Mouse (Mus musculus) Patski (cell line): Measurements from ENCODE around the gene Klk4. TPM values are rescaled to one million over a fixed set of nuclear protein-coding genes. Genes with fewer than 3 reads are reported as not detected.

Source experiments
- ATAC-seq: fragments of 100-300 bp; one replicate; pipeline ENCODE4 v1.8.0; 2021
- CTCF ChIA-PET: fragments of 350-600 bp; sonication (Branson Sonifier 250); formaldehyde crosslinking; loops from one replicate; lab custom pipeline; 2022; ENCODE audit warnings: inconsistent platforms; lab: Charles Lee
- POLR2A ChIA-PET: fragments of 350-600 bp; sonication (Branson Sonifier 250); formaldehyde crosslinking; loops from one replicate; lab custom pipeline; 2022; ENCODE audit warnings: antibody characterized with exemption, inconsistent platforms; lab: Charles Lee
- DNase-seq: peaks from one replicate; pipeline ENCODE4 v3.0.0-alpha.2; 2011; ENCODE audit warnings: low read depth, low spot score
- H3K27me3 ChIP-seq: fragments of 371-371 bp; one replicate; pipeline ENCODE4 v1.5.1; 2021
- CTCF ChIP-seq: fragments of 100-300 bp; IDR thresholded peaks from one replicate; pipeline ENCODE4 v1.5.1; 2021
- in situ Hi-C: fragments of 300-500 bp; cut with MboI; formaldehyde crosslinking; loops from 3 replicates; pipeline ENCODE4 v1.11.1; 2018; ENCODE audit warnings: low pct_unique_long_range_greater_than_20kb, mixed read lengths
- polyA plus RNA-seq: library from polyadenylated mRNA; unstranded; gene quantifications from one replicate; pipeline ENCODE4 v1.2.3, GENCODE M21; 2021

Klk4 gene
- polyA plus RNA-seq = not detected

DNA sequence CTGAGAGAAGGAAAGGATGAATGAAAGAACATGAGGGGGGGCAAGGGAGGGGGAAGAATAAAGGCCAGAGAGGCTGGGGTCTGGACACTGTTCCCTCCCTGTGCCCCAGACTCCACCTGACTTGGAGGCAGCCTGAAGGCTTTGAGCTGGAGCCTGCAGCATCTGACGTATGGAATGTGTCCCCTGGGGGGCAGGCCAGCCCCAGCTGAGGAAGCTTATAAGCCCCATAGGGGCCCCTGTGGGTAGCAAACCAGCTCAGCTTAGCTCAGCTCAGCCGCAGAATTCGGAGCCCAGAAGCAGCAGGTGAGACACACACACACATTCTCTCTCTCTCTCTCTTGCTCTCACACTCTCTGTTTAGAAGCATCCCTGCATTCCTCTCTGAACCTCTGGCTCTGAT, at the start of gene Klk4:
TSS of gene Klk4 (plus strand) at position 249 of the 400 bp plus-strand sequence.
- no peak for ATAC-seq
- ChIA-PET POLR2A (no interaction called here), CTCF (no interaction called here)

DNA sequence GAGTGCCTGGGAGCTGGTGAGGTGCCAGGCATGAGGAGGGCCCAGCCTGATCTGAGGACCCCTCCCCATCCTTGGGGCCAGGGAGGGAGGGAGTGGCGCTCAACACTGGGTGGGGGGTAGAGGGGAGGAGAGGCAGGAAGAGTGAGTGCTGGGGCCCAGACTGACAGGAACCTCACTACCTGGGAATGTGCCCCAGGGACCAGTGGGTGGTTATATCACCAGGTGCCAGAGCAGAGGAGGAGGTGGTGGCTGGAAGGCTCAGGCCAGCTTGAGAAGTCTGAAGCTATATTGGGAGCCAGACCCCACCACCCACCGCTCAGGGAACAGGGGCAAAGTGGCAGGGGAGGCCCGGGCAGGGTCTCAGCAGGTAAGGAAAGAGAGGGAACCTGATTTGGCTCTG, 39.3 kb upstream of the Klk4 start, which contains the start of gene Klk5:
TSS of gene Klk5 (plus strand) at position 271 of the 400 bp plus-strand sequence.
- in situ Hi-C loops = no loop called here
- POLR2A ChIA-PET = no interaction called here
- DNase-seq (no peak), ATAC-seq (no peak)
- no peaks in the 10 kb centered on the region for H3K27me3 ChIP-seq
- no peak for TF ChIP-seq CTCF
- CTCF ChIA-PET = no interaction called here

More for the DNA sequence above, at the start of gene Klk4:
- no peak for DNase-seq
- in situ Hi-C loops = loop anchor here (25.0 kb wide), 1 partner anchor 456 kb away; no protein-coding TSS in a partner anchor
- no peak for TF ChIP-seq CTCF
- H3K27me3 ChIP-seq = no peaks in the 10 kb centered on the region

DNA sequence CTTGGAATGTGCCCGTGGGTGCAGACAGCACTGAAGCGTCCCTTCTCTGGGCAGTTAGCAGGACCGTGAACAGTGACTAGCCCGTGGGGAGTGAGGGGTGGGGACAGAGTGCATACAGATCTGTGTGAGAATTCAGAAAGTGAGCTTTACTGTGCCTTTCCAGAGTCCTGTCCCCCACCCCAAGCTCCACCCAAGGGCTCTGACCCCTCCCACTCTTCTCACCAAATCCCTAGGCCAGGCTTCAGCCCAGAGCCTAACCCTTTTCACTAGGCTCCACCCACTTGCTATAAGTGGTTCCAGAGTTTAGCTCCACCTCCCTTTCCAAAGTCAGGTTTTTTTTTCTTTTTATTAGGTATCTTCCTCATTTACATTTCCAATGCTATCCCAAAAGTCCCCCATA, 37.2 kb upstream of the Klk4 start:
- in situ Hi-C loops = no loop called here
- no peaks in the 10 kb centered on the region for H3K27me3 ChIP-seq
- no peak for TF ChIP-seq CTCF
- ChIA-PET POLR2A (no interaction called here), CTCF (no interaction called here)
- DNase-seq = no peak
- no peak for ATAC-seq

- POLR2A ChIA-PET = no interaction called here
These were observed 29.3 kb upstream of the Klk4 start for GRCm38 (mm10) chr7:43851616-43852015.

DNA sequence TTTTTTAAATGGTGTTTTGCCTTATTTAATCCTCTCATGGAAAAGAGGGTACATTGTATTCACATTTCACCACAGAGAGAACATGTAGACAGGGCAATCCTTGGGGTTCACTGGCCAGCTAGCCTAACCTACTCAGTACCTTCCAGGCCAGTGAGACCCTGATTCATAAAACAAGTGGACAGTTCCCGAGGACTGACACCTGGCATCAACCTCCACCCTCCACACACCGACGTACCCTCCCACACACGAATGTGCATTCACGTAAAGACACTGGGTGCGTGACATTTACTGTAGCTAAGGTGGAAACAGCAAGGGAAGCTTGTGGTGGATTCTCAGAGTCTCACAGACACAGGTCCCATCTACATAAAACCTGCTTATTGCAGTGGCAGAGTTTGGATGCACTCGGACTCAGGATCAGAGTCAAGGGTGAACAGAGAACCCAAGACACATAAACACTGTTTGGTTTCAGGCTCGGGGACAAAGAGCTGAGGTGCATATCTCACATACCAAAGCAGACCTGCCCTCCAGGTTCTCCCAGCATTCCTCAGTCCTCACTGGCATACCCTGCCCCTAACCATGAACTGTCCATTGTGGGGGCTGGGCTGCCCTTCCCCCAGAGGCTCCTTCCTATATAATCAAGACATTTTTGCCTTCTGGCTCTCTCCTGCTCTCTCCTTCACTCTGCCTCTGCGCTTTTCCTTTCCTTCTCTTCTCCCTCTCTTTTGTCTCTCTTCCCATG, 26.1 kb upstream of the Klk4 start:
- H3K27me3 ChIP-seq = no peaks in the 10 kb centered on the region
- no peak for TF ChIP-seq CTCF
- ChIA-PET CTCF (no interaction called here), POLR2A (no interaction called here)
- no peak for DNase-seq
- in situ Hi-C loops = no loop called here
- no peak for ATAC-seq

More at GRCm38 (mm10) chr7:43851616-43852015, 29.3 kb upstream of the Klk4 start:
- no peak for TF ChIP-seq CTCF
- no peaks in the 10 kb centered on the region for H3K27me3 ChIP-seq
- CTCF ChIA-PET = no interaction called here
- DNase-seq = no peak
- in situ Hi-C loops = no loop called here
- no peak for ATAC-seq

DNA sequence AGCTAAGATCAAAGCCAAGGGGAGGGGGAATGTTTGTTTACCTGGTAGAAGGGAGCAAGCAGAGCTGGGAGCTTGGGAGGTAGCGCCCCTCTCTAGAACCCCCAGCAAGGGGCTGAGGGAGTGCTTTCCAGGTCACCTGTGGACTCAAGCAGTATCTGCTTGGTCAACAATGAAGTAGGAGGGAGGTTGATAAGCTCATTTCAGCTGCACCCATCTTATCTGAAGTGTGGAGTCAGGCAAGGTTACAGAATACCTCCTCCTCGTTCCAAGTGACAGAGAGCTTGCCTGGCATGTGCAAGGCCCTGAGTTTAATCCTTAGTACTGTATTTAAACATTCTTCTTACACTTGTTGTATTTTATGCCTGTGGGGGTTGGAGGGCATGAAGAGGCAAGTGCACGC, 25.3 kb upstream of the Klk4 start:
- no peak for TF ChIP-seq CTCF
- no peak for DNase-seq
- H3K27me3 ChIP-seq = no peaks in the 10 kb centered on the region
- ChIA-PET POLR2A (no interaction called here), CTCF (no interaction called here)
- no peak for ATAC-seq
- in situ Hi-C loops = no loop called here

DNA sequence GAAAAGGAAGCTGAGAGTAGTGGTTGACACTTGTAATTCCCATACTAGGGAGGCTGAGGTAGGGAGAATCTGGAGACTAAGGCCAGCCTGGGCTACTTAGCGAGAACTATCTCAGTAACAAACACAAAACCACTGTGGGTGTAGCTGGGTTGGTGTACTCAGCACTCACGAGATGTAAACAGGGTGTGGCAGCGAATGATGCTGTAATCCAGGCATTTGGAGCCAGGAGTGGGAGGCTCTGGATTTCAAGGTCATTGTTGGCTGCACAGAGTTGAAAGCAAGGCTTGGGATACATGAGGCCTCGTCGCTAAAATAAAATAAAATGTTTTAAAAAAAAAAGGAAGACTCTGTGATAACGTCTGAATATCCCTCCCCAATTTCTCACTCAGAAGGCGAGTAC, 24.7 kb upstream of the Klk4 start:
- ATAC-seq (no peak), DNase-seq (no peak)
- ChIA-PET CTCF (no interaction called here), POLR2A (interaction anchor here (0.6 kb wide), 1 partner anchor 263 kb away, joined by 3 read pairs; no protein-coding TSS in a partner anchor)
- no peaks in the 10 kb centered on the region for H3K27me3 ChIP-seq
- TF ChIP-seq CTCF = no peak
- in situ Hi-C loops = no loop called here

DNA sequence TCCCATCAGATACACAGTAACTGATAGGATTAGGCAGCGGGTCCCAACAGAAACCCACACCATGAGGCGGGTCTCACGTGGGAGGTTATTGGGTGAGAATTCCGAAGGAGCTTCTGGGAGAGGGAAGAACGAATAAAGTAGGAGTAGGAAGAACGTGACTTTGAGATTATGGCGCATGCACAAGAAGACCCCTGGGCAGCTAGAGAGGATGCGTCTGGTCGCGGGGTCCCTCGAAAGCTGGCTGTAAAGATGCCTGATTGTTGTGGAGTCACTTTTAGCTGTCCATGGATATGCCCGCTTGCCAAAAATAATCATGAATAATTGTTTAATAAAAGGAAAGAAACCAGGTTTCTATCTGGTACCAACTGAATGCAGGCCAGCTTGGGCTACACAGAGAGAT, 23.5 kb upstream of the Klk4 start:
- POLR2A ChIA-PET = no interaction called here
- in situ Hi-C loops = no loop called here
- CTCF ChIA-PET = no interaction called here
- DNase-seq (no peak), ATAC-seq (no peak)
- no peaks in the 10 kb centered on the region for H3K27me3 ChIP-seq
- TF ChIP-seq CTCF = no peak

- no peaks in the 10 kb centered on the region for H3K27me3 ChIP-seq
- no peak for ATAC-seq
- in situ Hi-C loops = no loop called here
- no peak for TF ChIP-seq CTCF
- no peak for DNase-seq
- ChIA-PET CTCF (no interaction called here), POLR2A (no interaction called here)
These were observed 20.5 kb upstream of the Klk4 start for GRCm38 (mm10) chr7:43860411-43860810.

- peak; percentile 81 for TF ChIP-seq CTCF
- POLR2A ChIA-PET = no interaction called here
- DNase-seq (no peak), ATAC-seq (peak; percentile 78)
- H3K27me3 ChIP-seq = peaks cover 8% of the 10 kb centered on the region
- in situ Hi-C loops = no loop called here
- CTCF ChIA-PET = interaction anchor here (1.8 kb wide), 1 partner anchor 12 kb away, joined by 3 read pairs; no protein-coding TSS in a partner anchor
These were observed 7.7 kb upstream of the Klk4 start for GRCm38 (mm10) chr7:43873237-43873636.

DNA sequence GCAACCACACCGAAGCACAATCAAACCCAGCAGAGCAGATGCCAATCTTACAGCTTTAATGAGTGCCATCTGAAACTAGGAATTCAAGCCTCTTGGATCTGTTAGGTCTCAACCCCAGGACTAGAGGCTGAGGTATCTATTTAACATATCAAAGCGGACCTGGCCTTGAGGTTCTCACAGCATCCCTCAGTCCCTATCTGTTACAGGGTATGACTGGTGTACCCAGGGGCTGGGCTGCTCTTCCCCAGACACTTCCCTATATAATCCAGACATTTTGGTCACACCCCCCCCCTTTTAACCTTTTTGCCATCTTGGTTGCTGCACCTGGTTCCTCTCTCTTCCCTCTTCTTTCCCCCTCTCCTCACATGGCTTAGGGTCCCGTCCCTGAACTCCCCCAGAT, 7.3 kb upstream of the Klk4 start:
- no peak for DNase-seq
- peaks cover 8% of the 10 kb centered on the region for H3K27me3 ChIP-seq
- in situ Hi-C loops = no loop called here
- ChIA-PET POLR2A (no interaction called here), CTCF (no interaction called here)
- no peak for ATAC-seq
- no peak for TF ChIP-seq CTCF
